Mouse (Mus musculus) thymus, adult 2 months (tissue): ENCODE measurements around the gene Dlg4.

Experiments used
- CTCF ChIP-seq: fragments of 200-500 bp; IDR thresholded peaks from 2 replicates; pipeline ENCODE4 v1.5.1; 2012; ENCODE audit warnings: mild to moderate bottlenecking, control low read depth, low read length, moderate library complexity, borderline replicate concordance; ENCODE audit not compliant: control insufficient read depth, poor library complexity, insufficient read depth; ENCODE audit errors: extremely low read depth
- POLR2A ChIP-seq: fragments of 200-500 bp; IDR thresholded peaks from 2 replicates; pipeline ENCODE4 v1.6.1; 2012; ENCODE audit warnings: mild to moderate bottlenecking, low read length, control low read depth, moderate library complexity; ENCODE audit not compliant: control insufficient read depth, poor library complexity, insufficient read depth; ENCODE audit errors: extremely low read depth

- no peak for TF ChIP-seq CTCF
- no peak for TF ChIP-seq POLR2A
These were observed 32.6 kb downstream of the Dlg4 start for GRCm38 (mm10) chr11:70049366-70049765.
